Mouse (Mus musculus) CD4-positive, CD25-positive, alpha-beta regulatory T cell, adult 2 months (primary cell): ENCODE results near the gene Rbm15b.

Source experiments
- DNase-seq: peaks from one replicate; pipeline ENCODE4 v3.0.0-alpha.2; 2012; ENCODE audit warnings: low read depth, low spot score

Gene Rbm15b

DNA sequence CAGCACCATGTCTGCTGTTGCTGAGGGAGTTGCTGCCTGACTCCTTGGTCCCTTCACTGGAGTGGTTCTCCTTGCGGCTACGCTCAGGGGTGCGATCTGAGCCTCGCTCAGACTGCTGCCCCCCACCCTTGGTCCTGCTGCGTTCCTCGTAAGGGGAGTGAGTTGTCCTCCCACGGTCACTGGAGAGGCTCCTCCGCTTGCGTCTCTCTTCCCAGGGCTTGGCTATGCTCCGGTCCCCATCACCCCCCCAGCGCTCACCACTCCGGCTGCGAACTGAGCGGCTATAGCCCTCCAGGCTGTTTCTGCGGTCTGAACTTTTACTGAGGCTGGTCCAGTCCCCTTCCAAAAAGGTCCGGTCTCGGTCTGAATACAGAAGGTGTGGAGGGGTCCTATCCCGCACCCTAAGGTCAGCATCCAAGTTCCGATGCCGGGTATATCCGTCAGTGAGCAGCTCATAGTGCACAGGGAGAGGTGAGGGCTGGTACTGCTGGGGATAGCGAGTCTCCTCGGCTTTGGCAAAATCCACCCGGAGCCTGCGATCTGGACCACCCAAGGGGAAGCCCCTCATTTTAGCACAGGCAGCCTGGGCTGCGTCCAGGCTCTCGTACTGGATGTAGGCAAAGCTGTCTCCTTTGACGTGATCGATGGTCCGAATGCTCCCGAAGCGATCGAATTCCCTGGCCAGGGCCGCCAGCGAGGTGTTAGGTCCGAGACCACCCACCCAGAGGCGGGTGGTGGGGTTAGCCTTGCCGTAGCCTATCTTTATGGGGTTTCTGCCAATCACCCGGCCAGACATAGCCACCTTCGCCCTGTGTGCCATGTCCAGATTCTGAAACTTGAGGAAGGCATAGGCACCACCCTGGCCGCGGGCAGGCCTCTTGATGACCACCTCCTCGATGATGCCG is 2.0 kb downstream of the Rbm15b start:
- DNase-seq: no peak

DNA sequence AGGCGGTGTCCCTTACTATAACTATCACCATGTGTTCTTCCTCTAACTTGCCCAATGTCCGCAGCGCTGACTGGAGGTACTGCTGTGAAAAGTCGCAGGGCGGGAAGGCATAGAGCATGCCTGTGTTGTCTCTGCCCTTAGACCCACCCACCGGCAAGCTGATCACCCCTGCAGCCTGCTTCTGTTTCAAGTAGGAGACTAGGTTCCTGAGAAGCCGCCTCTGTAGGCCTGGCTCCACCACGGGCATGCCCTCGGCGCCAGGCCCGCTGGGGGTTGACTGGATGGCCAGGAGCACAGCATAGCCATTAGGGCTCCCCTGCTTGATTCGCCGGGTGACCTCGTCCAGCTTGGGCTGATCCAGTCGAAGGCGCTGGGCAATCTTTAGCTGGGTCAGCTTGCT is 2.9 kb downstream of the Rbm15b start:
- DNase-seq: no peak

DNA sequence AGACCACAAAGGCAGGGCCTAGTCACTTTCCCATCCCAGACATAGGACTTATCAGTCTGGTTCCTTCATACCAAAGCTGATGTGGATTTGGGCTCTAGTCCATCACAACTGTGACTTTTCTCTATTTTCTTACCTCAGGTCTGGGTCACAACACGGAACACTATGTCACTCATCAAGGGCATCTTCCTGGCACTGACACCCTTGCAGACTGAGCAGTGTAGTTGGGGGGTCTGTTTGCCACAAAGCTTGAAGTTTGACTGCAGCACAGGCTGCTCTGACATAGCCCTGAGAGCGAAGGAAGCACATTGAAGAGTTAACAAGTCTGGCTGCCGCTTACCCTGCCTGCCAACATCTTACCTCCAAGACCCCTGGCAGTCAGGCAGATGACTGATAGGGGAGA is 4.1 kb downstream of the Rbm15b start:
- DNase-seq: no peak

DNA sequence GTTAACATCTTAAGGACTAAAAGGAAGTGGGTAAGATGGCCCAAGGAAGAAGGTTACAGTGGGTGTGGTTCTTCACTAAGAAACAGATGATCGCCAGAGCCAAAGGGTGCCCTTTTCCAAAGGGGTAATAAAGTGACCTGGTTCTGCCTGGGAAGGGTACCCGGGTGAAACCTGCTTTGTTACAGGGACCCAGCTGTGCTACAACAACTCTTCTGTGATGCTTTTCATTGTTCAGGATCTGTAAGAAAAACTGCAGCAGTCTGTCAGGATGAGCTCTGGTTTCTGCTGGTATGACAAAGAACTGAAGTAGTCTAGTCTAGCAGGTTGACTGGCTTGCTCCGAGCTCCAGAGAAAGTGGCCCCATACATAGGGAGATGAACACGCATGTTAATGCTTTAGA is 5.1 kb downstream of the Rbm15b start:
- DNase-seq: no peak

DNA sequence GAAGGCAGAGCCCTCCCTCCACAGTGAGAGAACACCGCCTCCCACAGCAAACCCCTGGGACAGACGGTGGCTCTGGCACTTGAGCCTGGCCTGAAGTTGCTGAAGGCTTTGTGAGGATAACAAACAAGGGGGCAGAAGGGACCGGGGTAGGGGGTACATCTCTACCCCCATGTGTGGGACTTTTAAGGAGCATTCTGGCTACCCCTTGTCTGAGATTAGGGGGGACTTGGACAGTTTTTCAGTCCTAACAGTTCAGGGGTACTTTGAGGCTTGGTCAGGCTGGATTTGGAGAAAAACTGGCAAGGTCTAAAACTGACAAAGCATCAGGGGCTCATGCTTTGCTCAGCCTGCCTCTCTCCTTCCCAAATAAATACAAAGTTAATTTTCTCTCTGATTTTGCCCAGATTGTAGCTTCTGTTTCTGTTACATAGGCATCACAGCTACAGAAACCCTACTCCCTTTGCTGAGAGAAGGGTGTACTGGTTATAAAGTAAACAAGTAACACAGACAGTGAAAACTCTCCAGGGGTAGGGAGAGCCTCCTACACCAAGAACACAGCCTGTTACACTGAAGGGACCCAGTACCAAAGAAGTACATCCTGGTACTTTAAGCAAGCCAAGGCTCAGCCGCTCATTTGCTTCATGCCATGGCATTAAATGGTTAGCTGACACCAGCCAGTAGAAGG is 6.0 kb downstream of the Rbm15b start:
- no peak for DNase-seq

DNA sequence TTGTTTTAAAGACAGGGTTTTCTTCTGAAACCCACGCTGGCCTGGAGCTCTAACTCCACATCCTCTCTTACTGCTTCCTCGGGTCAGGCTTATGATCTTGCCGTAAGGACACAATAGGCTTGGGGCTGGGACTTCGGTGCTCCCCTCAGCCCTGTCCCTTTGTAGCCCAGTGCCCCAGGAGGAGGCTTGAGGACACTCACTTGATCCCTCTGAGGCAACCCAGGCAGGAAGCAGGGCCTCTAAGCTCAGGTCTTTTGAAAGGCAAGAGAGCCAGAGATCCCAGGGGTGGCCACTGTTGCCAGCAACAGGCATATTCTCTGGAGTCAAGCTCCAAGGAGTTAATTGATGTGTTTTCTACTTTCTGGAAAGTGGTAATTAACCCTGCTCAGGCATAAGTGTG is 7.8 kb downstream of the Rbm15b start:
- DNase-seq: no peak

DNA sequence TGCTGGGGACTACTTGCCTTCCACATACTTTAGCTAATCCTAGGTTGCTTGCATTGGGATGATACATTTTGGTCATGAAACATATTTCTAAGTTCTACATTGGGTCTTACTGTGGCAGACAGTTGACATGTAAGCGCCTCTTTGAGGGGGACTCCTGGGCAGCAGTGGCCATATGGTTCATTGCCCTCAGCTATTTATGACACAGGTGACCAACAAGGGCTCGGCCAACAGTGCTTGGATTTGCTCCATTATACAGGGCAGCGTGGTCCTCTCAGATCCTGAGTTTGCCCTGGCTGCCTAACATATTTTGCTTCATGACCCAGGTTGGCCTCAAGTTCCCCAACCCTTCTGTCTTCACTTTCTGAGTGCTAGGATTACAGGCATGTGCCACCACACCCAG is 10.6 kb downstream of the Rbm15b start:
- no peak for DNase-seq

DNA sequence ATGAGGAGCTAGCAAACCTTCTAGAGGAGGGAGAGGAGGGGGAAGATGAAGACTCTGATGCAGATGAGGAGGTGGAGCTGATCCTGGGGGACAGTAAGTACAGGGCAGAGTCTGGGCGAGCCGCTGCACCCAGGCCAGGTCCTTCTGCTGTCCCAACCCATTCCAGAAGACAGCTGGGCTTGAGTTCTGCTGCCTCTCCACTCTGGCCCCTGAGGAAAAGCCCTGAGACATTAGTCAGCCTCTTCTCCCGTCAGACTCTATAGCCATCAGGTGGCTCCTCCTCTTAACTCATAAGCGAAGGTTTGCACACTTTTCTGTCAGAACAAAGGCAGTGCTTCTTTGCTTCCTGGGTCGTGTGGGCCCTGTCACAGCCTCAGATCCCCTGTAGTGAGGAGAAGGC is 13.0 kb downstream of the Rbm15b start:
- no peak for DNase-seq

DNA sequence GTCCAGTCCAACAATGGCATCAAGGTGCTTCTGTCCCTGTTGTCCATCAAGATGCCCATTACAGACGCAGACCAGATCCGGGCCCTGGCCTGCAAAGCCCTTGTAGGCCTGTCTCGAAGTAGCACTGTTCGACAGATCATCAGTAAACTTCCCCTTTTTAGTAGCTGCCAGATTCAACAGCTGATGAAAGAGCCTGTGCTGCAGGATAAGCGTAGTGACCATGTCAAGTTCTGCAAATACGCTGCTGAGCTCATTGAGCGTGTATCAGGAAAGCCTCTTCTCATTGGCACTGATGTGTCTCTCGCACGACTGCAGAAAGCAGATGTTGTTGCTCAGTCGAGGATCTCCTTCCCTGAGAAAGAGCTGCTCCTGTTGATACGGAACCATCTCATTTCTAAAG is 29.2 kb downstream of the Rbm15b start:
- no peak for DNase-seq

DNA sequence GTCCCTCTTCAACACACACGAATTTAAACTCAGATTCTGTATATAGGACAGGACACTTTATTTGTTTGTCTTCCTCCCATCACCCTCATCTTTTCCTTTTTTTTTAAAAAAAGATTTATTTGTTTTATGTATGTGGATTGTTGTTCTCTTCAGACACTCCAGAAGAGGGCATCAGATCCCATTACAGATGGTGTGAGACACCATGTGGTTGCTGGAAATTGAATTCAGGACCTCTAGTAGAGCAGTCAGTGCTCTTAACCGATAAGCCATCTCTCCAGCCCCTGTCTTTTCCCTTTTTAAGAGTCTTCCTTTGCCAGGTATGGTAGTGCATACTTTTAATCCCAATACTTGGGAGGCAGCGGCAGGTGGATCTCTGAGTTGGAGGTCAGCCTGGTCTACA is 30.6 kb downstream of the Rbm15b start:
- DNase-seq: no peak

DNA sequence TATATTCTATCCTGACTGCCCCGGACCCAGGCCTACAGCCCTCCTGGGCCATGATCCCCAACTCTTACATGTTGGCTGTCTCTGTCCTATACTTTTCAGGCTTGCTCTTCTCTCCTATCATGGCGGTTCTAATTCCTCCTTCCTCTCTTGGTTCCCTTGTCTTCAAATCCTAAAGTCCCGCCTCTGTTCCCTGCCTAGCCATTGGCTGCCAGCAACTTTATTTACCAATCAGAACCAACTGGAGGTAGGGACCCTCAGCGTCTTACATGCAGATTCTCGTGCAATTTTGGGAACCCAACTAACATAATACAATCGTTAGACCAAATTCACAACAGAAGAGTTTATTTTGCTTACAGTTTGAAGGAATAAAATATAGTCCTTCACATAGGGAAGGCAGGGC is 44.4 kb downstream of the Rbm15b start:
- DNase-seq: no peak

DNA sequence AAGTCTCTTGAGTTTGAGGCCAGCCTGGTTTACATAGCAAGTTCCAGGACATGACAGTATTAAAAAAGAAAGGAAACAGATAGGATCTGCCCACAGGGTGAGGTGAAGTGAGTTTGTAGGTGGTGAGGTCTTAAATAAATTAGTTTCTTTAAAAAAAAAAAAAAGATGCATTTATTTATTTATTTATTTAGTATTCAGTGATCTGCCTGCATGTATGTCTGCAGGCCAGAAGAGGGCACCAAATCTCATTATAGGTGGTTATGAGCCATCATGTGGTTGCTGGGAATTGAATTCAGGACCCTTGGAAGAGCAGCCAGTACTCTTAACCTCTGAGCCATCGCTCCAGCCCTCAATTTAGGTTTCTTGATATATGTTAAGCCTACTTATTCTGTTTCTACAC is 46.7 kb downstream of the Rbm15b start:
- DNase-seq: peak; percentile 52
